Mouse (Mus musculus) heart, postnatal 0 days (tissue): ENCODE results near the gene Zfp708.

Experiments used
- CTCF ChIP-seq: IDR thresholded peaks from 2 replicates; pipeline ENCODE4 v1.5.1; 2016; ENCODE audit warnings: antibody characterized with exemption, control low read depth, low read depth
- EP300 ChIP-seq: IDR thresholded peaks from 2 replicates; pipeline ENCODE4 v1.6.1; 2016; ENCODE audit warnings: antibody characterized with exemption, low read depth

DNA sequence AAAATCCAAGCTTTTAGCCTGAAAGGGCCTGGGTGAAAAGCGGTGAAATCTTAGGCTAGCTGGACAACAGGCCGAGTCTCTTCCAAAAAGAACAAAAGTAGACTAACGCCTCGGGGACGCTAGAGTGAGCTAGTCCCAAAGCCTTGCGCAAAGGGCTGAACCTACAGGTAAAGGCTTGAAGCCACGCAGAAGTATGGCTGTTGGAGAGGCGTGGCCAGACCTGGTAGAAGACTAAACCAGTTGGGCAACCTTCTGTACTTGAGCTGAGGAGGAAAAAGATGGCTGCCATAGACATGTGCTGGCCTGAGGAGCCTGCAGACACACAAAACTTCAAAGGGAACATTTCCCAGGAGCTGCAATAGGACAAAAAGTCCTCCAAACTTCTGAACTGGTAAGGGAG lies 32.4 kb downstream of the Zfp708 start:
- TF ChIP-seq CTCF (no peak), EP300 (no peak)
